Mouse (Mus musculus) ES-E14 (cell line): ENCODE data around the gene Zfp536.

Source experiments
- CHD2 ChIP-seq: IDR thresholded peaks from 2 replicates; pipeline ENCODE4 v1.6.1; 2014; ENCODE audit warnings: mild to moderate bottlenecking, low read depth, low read length, inconsistent platforms
- MAFK ChIP-seq: IDR thresholded peaks from 2 replicates; pipeline ENCODE4 v1.6.1; 2014; ENCODE audit warnings: mild to moderate bottlenecking, low read depth, low read length, inconsistent platforms; ENCODE audit not compliant: insufficient read depth
- ZNF384 ChIP-seq: IDR thresholded peaks from 2 replicates; pipeline ENCODE4 v1.6.1; 2012; ENCODE audit warnings: low read depth, low read length, inconsistent platforms

GRCm38 (mm10) chr7:37769526-37770399, 3.7 kb downstream of the Zfp536 start:
- TF ChIP-seq ZNF384 (no peak), MAFK (no peak), CHD2 (no peak)
